Mouse (Mus musculus): Measurements from ENCODE around the gene Atg4b.

- TF ChIP-seq TAL1 (IDR thresholded peaks at IDR 0.05; ENCODE audit: low read length) (no peak), GATA1 (IDR thresholded peaks at IDR 0.05; ENCODE audit: low read length) (no peak)
Observed at GRCm38 (mm10) chr1:93800670-93801503, 49.6 kb downstream of the Atg4b start.
